Mouse (Mus musculus): ENCODE measurements around the gene Ccdc12. TPM values are rescaled to one million over a fixed set of nuclear protein-coding genes. Genes with fewer than 3 reads are reported as not detected.

Gene Ccdc12
- polyA plus RNA-seq, 1 experiment from 2014 or later: 120 TPM

DNA sequence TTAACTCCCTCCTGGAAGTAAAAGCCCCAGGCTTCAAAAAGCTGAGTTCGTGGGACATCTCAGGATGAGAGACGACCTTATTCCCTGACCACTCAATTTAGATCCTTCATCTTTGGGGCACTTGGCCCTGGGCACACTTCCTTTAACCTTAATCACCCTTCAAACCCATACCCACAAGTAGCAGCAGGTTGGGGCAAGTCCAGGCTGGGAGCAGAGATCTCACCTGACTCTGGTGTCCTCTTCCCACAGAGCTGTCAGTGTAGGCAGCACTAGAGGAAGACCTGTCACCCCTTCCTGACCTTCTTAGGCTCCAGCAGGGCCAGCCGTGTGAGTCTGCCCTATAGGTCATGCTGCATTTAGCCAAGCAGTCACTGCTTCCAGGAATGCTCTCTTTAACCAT lies 30.2 kb downstream of the Ccdc12 start:
- ATAC-seq (no peak), DNase-seq (ENCODE audit: low spot score) (no peak)
- no peak overlapping the region for H3K9ac ChIP-seq (ENCODE audit: low read length)
- H3K4me3 ChIP-seq (ENCODE audit: low read depth, low read length): no peak overlapping the region
- H3K27me3 ChIP-seq (replicated peaks; ENCODE audit: control insufficient read depth, insufficient read depth, low read length): no peaks in the 10 kb centered on the region
- WGBS: 82% methylated on average over 3 of the region's 3 CpGs
- no peak overlapping the region for H3K4me2 ChIP-seq (ENCODE audit: low read length)
- no peaks in the 10 kb centered on the region for H3K9me3 ChIP-seq (replicated peaks; ENCODE audit: control insufficient read depth, low read length)
- peaks cover 35% of the 10 kb centered on the region for H3K4me1 ChIP-seq (ENCODE audit: control insufficient read depth, insufficient read depth, low read length)
- no peaks in the 10 kb centered on the region for H3K36me3 ChIP-seq (ENCODE audit: control insufficient read depth, insufficient read depth, low read length)
- H3K27ac ChIP-seq (ENCODE audit: low read depth, low read length): no peak overlapping the region

DNA sequence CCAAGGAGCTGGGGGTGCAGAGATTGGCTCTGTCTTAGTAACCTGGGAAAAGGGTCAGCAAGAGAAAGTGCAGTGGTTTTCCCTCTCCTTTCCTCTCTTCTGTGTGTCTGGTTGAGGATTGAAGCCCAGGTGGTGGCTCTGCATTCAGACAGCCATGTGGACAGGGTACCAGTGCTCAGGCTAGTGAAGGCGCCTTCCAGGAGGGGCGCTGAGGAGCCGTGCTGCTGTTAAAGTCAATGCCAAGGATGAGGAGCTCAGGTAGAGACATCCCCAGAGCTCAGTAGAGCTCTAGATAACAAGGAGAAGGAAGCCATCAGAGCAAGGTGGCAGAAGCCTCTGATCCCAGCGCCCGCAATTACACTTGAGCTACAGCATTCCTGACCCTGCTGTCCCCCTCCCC lies 30.8 kb downstream of the Ccdc12 start:
- DNase-seq (ENCODE audit: low spot score) (no peak), ATAC-seq (no peak)
- Histone ChIP-seq H3K27ac (ENCODE audit: low read depth, low read length) (no peak overlapping the region), H3K4me2 (ENCODE audit: low read length) (no peak overlapping the region), H3K9ac (ENCODE audit: low read length) (no peak overlapping the region), H3K9me3 (replicated peaks; ENCODE audit: control insufficient read depth, low read length) (no peaks in the 10 kb centered on the region), H3K27me3 (replicated peaks; ENCODE audit: control insufficient read depth, insufficient read depth, low read length) (no peaks in the 10 kb centered on the region), H3K4me3 (ENCODE audit: low read depth, low read length) (no peak overlapping the region), H3K4me1 (ENCODE audit: control insufficient read depth, insufficient read depth, low read length) (peaks cover 32% of the 10 kb centered on the region), H3K36me3 (ENCODE audit: control insufficient read depth, insufficient read depth, low read length) (no peaks in the 10 kb centered on the region)
- 56% methylated on average over 5 of the region's 5 CpGs for WGBS

DNA sequence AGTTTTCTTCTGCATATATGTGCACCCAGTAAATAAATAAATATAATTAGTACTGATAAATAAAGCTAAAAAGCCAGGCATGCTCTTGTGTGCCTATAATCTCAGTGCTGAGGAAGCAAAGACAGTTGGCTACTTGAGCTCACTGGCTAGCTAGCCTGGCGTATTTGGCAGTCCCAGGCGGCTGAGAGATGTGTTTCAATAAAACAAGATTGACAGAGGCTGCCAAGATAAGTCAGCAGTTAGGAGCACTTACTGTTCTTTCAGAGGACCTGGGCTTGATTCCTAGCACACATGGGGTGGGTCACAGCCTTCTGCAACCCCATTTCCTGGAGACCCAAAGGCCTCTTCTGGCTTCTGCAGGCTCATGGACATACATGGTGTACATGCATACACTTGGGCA lies 31.5 kb downstream of the Ccdc12 start:
- Histone ChIP-seq H3K27ac (ENCODE audit: low read depth, low read length) (no peak overlapping the region), H3K9me3 (replicated peaks; ENCODE audit: control insufficient read depth, low read length) (no peaks in the 10 kb centered on the region), H3K9ac (ENCODE audit: low read length) (no peak overlapping the region), H3K4me3 (ENCODE audit: low read depth, low read length) (no peak overlapping the region), H3K4me1 (ENCODE audit: control insufficient read depth, insufficient read depth, low read length) (peaks cover 28% of the 10 kb centered on the region), H3K36me3 (ENCODE audit: control insufficient read depth, insufficient read depth, low read length) (peaks cover 1% of the 10 kb centered on the region; the same call in 1 of the 2 replicates), H3K4me2 (ENCODE audit: low read length) (no peak overlapping the region), H3K27me3 (replicated peaks; ENCODE audit: control insufficient read depth, insufficient read depth, low read length) (no peaks in the 10 kb centered on the region)
- no peak for DNase-seq (ENCODE audit: low spot score)
- no peak for ATAC-seq
- WGBS: 77% methylated on average over 2 of the region's 2 CpGs

DNA sequence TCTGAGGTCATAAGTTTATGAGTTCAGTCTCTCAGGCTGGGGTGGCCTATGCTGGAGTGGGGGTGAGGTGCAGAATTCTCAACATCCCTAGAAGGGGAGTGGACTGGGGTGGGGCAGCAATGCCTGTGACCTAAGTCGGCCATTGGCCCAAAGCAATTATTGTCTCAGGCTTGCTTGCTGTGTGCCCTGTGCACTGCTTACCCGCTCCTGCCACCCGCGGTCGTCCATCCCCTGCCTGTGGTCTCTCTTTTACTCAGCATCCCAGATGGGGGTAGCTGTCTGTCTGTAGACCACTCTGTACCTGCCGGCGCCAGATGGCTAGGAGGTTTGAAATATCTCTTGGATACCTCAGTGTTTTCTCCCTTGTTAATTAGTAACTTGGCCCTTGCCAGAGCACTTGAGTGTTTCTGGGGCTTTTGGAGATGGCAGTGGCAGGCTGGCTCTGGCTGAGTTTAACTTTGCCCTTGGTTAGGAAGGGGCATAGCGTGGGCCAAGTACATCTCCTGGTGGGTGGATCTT lies 33.0 kb downstream of the Ccdc12 start:
- ATAC-seq (no peak), DNase-seq (ENCODE audit: low spot score) (no peak)
- Histone ChIP-seq H3K9me3 (replicated peaks; ENCODE audit: control insufficient read depth, low read length) (no peaks in the 10 kb centered on the region), H3K36me3 (ENCODE audit: control insufficient read depth, insufficient read depth, low read length) (peaks cover 5% of the 10 kb centered on the region; the same call in 1 of the 2 replicates), H3K4me3 (ENCODE audit: low read depth, low read length) (no peak overlapping the region), H3K4me1 (ENCODE audit: control insufficient read depth, insufficient read depth, low read length) (peaks cover 17% of the 10 kb centered on the region), H3K27ac (ENCODE audit: low read depth, low read length) (0 out of 2 replicates have a peak overlapping the region, but pooled peaks have one; percentile 9), H3K4me2 (ENCODE audit: low read length) (no peak overlapping the region), H3K9ac (ENCODE audit: low read length) (no peak overlapping the region), H3K27me3 (replicated peaks; ENCODE audit: control insufficient read depth, insufficient read depth, low read length) (no peaks in the 10 kb centered on the region)
- whole genome bisulfite sequencing: 83% methylated on average over 8 of the region's 8 CpGs

DNA sequence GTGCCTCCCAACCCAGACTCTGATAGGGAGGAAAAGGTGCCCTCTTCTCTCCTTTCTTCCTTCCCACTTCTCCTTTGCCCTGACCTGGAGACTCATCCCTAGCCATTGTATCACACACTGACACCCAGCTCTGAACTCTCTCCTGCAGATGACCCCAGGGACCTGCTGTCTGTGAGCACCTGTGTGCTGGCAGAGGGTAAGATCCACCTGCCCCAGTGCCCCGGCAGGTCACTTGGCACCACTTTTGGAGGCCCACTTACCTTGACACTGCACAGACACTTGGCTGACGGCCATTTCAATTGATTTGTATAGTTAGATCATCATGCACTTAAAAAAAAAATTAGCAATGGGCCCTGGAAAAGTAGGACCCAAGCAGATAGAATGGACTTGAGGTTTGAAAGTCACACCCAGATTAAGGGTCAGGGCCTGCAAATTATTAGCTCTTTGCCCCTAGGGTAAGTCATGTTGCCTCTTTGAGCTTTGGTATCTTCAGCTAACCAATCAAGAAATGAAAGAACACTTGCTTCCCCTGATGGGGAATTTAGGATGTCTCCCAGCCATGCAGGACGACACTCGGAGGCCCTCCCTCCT lies 39.0 kb downstream of the Ccdc12 start:
- 88% methylated on average over 4 of the region's 4 CpGs for WGBS
- no peak overlapping the region for H3K9ac ChIP-seq (ENCODE audit: low read length)
- no peak overlapping the region for H3K4me3 ChIP-seq (ENCODE audit: low read depth, low read length)
- ATAC-seq (no peak), DNase-seq (ENCODE audit: low spot score) (no peak)
- no peaks in the 10 kb centered on the region for H3K27me3 ChIP-seq (replicated peaks; ENCODE audit: control insufficient read depth, insufficient read depth, low read length)
- no peak overlapping the region for H3K27ac ChIP-seq (ENCODE audit: low read depth, low read length)
- no peaks in the 10 kb centered on the region for H3K9me3 ChIP-seq (replicated peaks; ENCODE audit: control insufficient read depth, low read length)
- peaks cover 16% of the 10 kb centered on the region; the same call in 1 of the 2 replicates for H3K36me3 ChIP-seq (ENCODE audit: control insufficient read depth, insufficient read depth, low read length)
- no peaks in the 10 kb centered on the region for H3K4me1 ChIP-seq (ENCODE audit: control insufficient read depth, insufficient read depth, low read length)
- H3K4me2 ChIP-seq (ENCODE audit: low read length): no peak overlapping the region

DNA sequence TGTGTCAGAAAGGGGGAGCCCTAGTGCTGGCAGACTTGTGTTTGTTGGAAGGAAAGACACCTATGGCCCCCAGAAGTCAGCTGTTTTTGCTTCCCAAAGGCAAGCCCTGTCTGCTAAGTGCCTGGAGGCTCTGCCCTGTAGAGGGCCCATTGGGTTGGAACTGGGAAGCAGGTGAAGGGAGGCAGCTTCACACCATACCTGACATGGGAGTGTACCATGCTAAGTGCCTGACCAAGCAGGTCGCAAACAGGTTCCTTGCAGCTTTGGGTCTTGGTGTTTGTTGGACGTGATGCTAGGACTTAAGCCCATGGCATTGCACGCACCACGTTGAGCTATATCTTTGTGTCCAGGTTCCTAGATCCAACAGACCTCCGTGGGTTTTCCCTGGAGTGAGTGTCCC lies 40.1 kb downstream of the Ccdc12 start:
- no peak overlapping the region for H3K27ac ChIP-seq (ENCODE audit: low read depth, low read length)
- no peaks in the 10 kb centered on the region for H3K27me3 ChIP-seq (replicated peaks; ENCODE audit: control insufficient read depth, insufficient read depth, low read length)
- no peaks in the 10 kb centered on the region for H3K9me3 ChIP-seq (replicated peaks; ENCODE audit: control insufficient read depth, low read length)
- no peaks in the 10 kb centered on the region for H3K4me1 ChIP-seq (ENCODE audit: control insufficient read depth, insufficient read depth, low read length)
- ATAC-seq (no peak), DNase-seq (ENCODE audit: low spot score) (no peak)
- no peak overlapping the region for H3K4me2 ChIP-seq (ENCODE audit: low read length)
- peaks cover 16% of the 10 kb centered on the region; the same call in 1 of the 2 replicates for H3K36me3 ChIP-seq (ENCODE audit: control insufficient read depth, insufficient read depth, low read length)
- H3K4me3 ChIP-seq (ENCODE audit: low read depth, low read length): no peak overlapping the region
- no peak overlapping the region for H3K9ac ChIP-seq (ENCODE audit: low read length)
- 85% methylated on average over 5 of the region's 5 CpGs for WGBS

DNA sequence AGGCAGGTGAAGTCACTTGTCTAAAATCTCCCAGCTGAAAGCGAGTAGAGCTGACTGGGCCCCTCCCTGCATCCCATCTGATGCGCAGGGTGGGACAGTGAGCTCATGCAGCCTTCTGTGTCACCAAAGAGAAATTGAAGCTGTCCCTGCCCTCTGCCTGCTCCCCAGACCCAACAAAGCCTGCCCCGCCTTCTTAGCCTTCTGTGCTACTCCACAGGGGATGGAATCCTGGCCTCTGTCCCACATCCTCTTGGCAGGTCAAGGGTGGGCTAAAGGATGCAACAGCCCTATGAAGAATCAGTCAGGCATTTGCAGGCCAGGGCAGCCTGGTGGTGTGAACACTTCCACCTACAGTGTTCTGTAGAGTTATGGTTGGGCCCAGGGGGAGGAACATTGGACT lies 41.2 kb downstream of the Ccdc12 start:
- H3K36me3 ChIP-seq (ENCODE audit: control insufficient read depth, insufficient read depth, low read length): peaks cover 16% of the 10 kb centered on the region; the same call in 1 of the 2 replicates
- DNase-seq (ENCODE audit: low spot score) (no peak), ATAC-seq (no peak)
- no peaks in the 10 kb centered on the region for H3K27me3 ChIP-seq (replicated peaks; ENCODE audit: control insufficient read depth, insufficient read depth, low read length)
- H3K27ac ChIP-seq (ENCODE audit: low read depth, low read length): no peak overlapping the region
- H3K9me3 ChIP-seq (replicated peaks; ENCODE audit: control insufficient read depth, low read length): no peaks in the 10 kb centered on the region
- H3K9ac ChIP-seq (ENCODE audit: low read length): no peak overlapping the region
- H3K4me1 ChIP-seq (ENCODE audit: control insufficient read depth, insufficient read depth, low read length): no peaks in the 10 kb centered on the region
- 76% methylated on average over 3 of the region's 3 CpGs for WGBS
- no peak overlapping the region for H3K4me2 ChIP-seq (ENCODE audit: low read length)
- H3K4me3 ChIP-seq (ENCODE audit: low read depth, low read length): no peak overlapping the region

DNA sequence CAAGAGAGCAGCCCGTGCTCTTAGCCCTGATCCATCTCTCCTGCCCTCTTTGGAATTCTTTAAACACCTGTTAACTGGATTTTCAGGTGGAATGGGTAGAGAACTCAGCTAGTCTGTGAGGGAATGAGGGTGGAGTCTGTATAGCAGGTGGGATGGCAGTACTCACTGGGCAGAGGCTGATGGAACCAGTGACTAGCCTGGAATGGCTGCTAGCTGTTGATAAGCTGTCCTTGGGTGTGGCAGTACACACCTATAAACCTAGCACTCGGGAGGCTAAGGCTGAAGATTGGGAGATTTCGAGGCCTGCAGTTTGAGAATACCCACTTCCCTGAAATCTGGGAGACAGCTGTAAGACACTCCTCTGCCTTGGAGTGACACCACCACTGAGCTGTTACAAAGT lies 43.3 kb downstream of the Ccdc12 start:
- H3K27me3 ChIP-seq (replicated peaks; ENCODE audit: control insufficient read depth, insufficient read depth, low read length): no peaks in the 10 kb centered on the region
- ATAC-seq: no peak
- H3K4me1 ChIP-seq (ENCODE audit: control insufficient read depth, insufficient read depth, low read length): peaks cover 4% of the 10 kb centered on the region; the same call in 1 of the 2 replicates
- H3K36me3 ChIP-seq (ENCODE audit: control insufficient read depth, insufficient read depth, low read length): peaks cover 11% of the 10 kb centered on the region; the same call in 1 of the 2 replicates
- 95% methylated on average over 3 of the region's 3 CpGs for WGBS
- H3K27ac ChIP-seq (ENCODE audit: low read depth, low read length): no peak overlapping the region
- DNase-seq (ENCODE audit: low spot score): no peak
- no peak overlapping the region for H3K9ac ChIP-seq (ENCODE audit: low read length)
- no peaks in the 10 kb centered on the region for H3K9me3 ChIP-seq (replicated peaks; ENCODE audit: control insufficient read depth, low read length)
- H3K4me3 ChIP-seq (ENCODE audit: low read depth, low read length): no peak overlapping the region
- H3K4me2 ChIP-seq (ENCODE audit: low read length): no peak overlapping the region
